Mouse (Mus musculus): Measurements from ENCODE around the gene Ube2o. TPM values are rescaled to one million over a fixed set of nuclear protein-coding genes. Genes with fewer than 3 reads are reported as not detected.

Gene Ube2o
- polyA plus RNA-seq, 1 experiment from 2014 or later = 21.7 TPM

- Histone ChIP-seq H3K4me1 (replicated peaks) (peaks cover 77% of the 10 kb centered on the region), H3K9me3 (no peaks in the 10 kb centered on the region), H3K36me3 (no peaks in the 10 kb centered on the region), H3K27me3 (peaks cover 20% of the 10 kb centered on the region), H3K9ac (replicated peaks) (no peak overlapping the region), H3K4me3 (replicated peaks) (no peak overlapping the region), H3K27ac (no peak overlapping the region), H3K4me2 (peak overlapping the region; percentile 24; the same call in 1 of the 2 replicates)
- no peak for ATAC-seq (ENCODE audit: insufficient number of reproducible peaks, insufficient read depth, low FRiP score, low TSS enrichment, low read depth)
- 38% methylated on average over 6 of the region's 6 CpGs for WGBS
These were observed 40.0 kb upstream of the Ube2o start for GRCm38 (mm10) chr11:116621258-116621704.

- Histone ChIP-seq H3K9me3 (no peaks in the 10 kb centered on the region), H3K36me3 (no peaks in the 10 kb centered on the region), H3K4me3 (replicated peaks) (no peak overlapping the region), H3K27me3 (peaks cover 20% of the 10 kb centered on the region), H3K4me1 (replicated peaks) (peaks cover 83% of the 10 kb centered on the region), H3K9ac (replicated peaks) (no peak overlapping the region), H3K27ac (no peak overlapping the region), H3K4me2 (no peak overlapping the region; the same call in 1 of the 2 replicates)
- no peak for ATAC-seq (ENCODE audit: insufficient number of reproducible peaks, insufficient read depth, low FRiP score, low TSS enrichment, low read depth)
- WGBS = 77% methylated on average over 10 of the region's 10 CpGs
These were observed 39.5 kb upstream of the Ube2o start for GRCm38 (mm10) chr11:116620559-116621253.

GRCm38 (mm10) chr11:116620073-116620472 is 38.8 kb upstream of the Ube2o start:
- Histone ChIP-seq H3K27ac (no peak overlapping the region), H3K4me3 (replicated peaks) (no peak overlapping the region), H3K4me1 (replicated peaks) (peaks cover 84% of the 10 kb centered on the region), H3K4me2 (no peak overlapping the region; the same call in 1 of the 2 replicates), H3K36me3 (no peaks in the 10 kb centered on the region), H3K9me3 (no peaks in the 10 kb centered on the region), H3K27me3 (peaks cover 20% of the 10 kb centered on the region), H3K9ac (replicated peaks) (no peak overlapping the region)
- WGBS = 40% methylated on average over 9 of the region's 9 CpGs
- no peak for ATAC-seq (ENCODE audit: insufficient number of reproducible peaks, insufficient read depth, low FRiP score, low TSS enrichment, low read depth)

GRCm38 (mm10) chr11:116619561-116619960 is 38.3 kb upstream of the Ube2o start:
- WGBS = 52% methylated on average over 8 of the region's 8 CpGs
- ATAC-seq (ENCODE audit: insufficient number of reproducible peaks, insufficient read depth, low FRiP score, low TSS enrichment, low read depth) = no peak

GRCm38 (mm10) chr11:116619156-116619555 is 37.9 kb upstream of the Ube2o start:
- 52% methylated on average over 7 of the region's 7 CpGs for WGBS
- peaks cover 78% of the 10 kb centered on the region for H3K4me1 ChIP-seq (replicated peaks)
- peaks cover 20% of the 10 kb centered on the region for H3K27me3 ChIP-seq
- no peaks in the 10 kb centered on the region for H3K36me3 ChIP-seq
- no peak overlapping the region for H3K4me3 ChIP-seq (replicated peaks)
- H3K27ac ChIP-seq = no peak overlapping the region
- no peaks in the 10 kb centered on the region for H3K9me3 ChIP-seq
- 0 out of 2 replicates have a peak overlapping the region, but pooled peaks have one; percentile 3 for H3K4me2 ChIP-seq
- ATAC-seq (ENCODE audit: insufficient number of reproducible peaks, insufficient read depth, low FRiP score, low TSS enrichment, low read depth) = no peak
- H3K9ac ChIP-seq (replicated peaks) = no peak overlapping the region

More at GRCm38 (mm10) chr11:116619561-116619960, 38.3 kb upstream of the Ube2o start:
- Histone ChIP-seq H3K36me3 (no peaks in the 10 kb centered on the region), H3K4me2 (0 out of 2 replicates have a peak overlapping the region, but pooled peaks have one; percentile 3), H3K4me3 (replicated peaks) (no peak overlapping the region), H3K27me3 (peaks cover 20% of the 10 kb centered on the region), H3K27ac (no peak overlapping the region), H3K9ac (replicated peaks) (no peak overlapping the region), H3K4me1 (replicated peaks) (peaks cover 82% of the 10 kb centered on the region), H3K9me3 (no peaks in the 10 kb centered on the region)

GRCm38 (mm10) chr11:116618666-116619065 is 37.4 kb upstream of the Ube2o start:
- peaks cover 15% of the 10 kb centered on the region for H3K27me3 ChIP-seq
- ATAC-seq (ENCODE audit: insufficient number of reproducible peaks, insufficient read depth, low FRiP score, low TSS enrichment, low read depth) = no peak
- H3K4me3 ChIP-seq (replicated peaks) = no peak overlapping the region
- no peaks in the 10 kb centered on the region for H3K36me3 ChIP-seq
- H3K4me1 ChIP-seq (replicated peaks) = peaks cover 77% of the 10 kb centered on the region
- no peak overlapping the region for H3K27ac ChIP-seq
- no peak overlapping the region for H3K4me2 ChIP-seq
- no peak overlapping the region for H3K9ac ChIP-seq (replicated peaks)
- no peaks in the 10 kb centered on the region for H3K9me3 ChIP-seq
- WGBS = 88% methylated on average over 7 of the region's 7 CpGs

- H3K9ac ChIP-seq (replicated peaks) = no peak overlapping the region
- 0 out of 2 replicates have a peak, but pooled peaks cover 5% of the 10 kb centered on the region for H3K27me3 ChIP-seq
- H3K4me2 ChIP-seq = no peak overlapping the region
- H3K4me3 ChIP-seq (replicated peaks) = no peak overlapping the region
- WGBS = 90% methylated on average over 7 of the region's 7 CpGs
- 0 out of 2 replicates have a peak overlapping the region, but pooled peaks have one; percentile 2 for H3K27ac ChIP-seq
- no peaks in the 10 kb centered on the region for H3K9me3 ChIP-seq
- peaks cover 67% of the 10 kb centered on the region for H3K4me1 ChIP-seq (replicated peaks)
- ATAC-seq (ENCODE audit: insufficient number of reproducible peaks, insufficient read depth, low FRiP score, low TSS enrichment, low read depth) = no peak
- H3K36me3 ChIP-seq = no peaks in the 10 kb centered on the region
These were observed 36.4 kb upstream of the Ube2o start for GRCm38 (mm10) chr11:116617641-116618040.

- Histone ChIP-seq H3K36me3 (no peaks in the 10 kb centered on the region), H3K27me3 (0 out of 2 replicates have a peak, but pooled peaks cover 5% of the 10 kb centered on the region), H3K4me2 (no peak overlapping the region), H3K9ac (replicated peaks) (no peak overlapping the region), H3K4me3 (replicated peaks) (no peak overlapping the region), H3K9me3 (no peaks in the 10 kb centered on the region), H3K27ac (no peak overlapping the region), H3K4me1 (replicated peaks) (peaks cover 57% of the 10 kb centered on the region)
- ATAC-seq (ENCODE audit: insufficient number of reproducible peaks, insufficient read depth, low FRiP score, low TSS enrichment, low read depth) = no peak
- 60% methylated on average over 10 of the region's 10 CpGs for WGBS
These were observed 35.3 kb upstream of the Ube2o start for GRCm38 (mm10) chr11:116616438-116617118.

GRCm38 (mm10) chr11:116615735-116616437 is 34.6 kb upstream of the Ube2o start:
- 58% methylated on average over 15 of the region's 15 CpGs for WGBS
- Histone ChIP-seq H3K36me3 (no peaks in the 10 kb centered on the region), H3K4me2 (no peak overlapping the region), H3K9ac (replicated peaks) (no peak overlapping the region), H3K9me3 (no peaks in the 10 kb centered on the region), H3K4me1 (replicated peaks) (peaks cover 50% of the 10 kb centered on the region), H3K27ac (0 out of 2 replicates have a peak overlapping the region, but pooled peaks have one; percentile 17), H3K4me3 (replicated peaks) (no peak overlapping the region), H3K27me3 (0 out of 2 replicates have a peak, but pooled peaks cover 5% of the 10 kb centered on the region)
- ATAC-seq (ENCODE audit: insufficient number of reproducible peaks, insufficient read depth, low FRiP score, low TSS enrichment, low read depth) = no peak

- H3K27me3 ChIP-seq = 0 out of 2 replicates have a peak, but pooled peaks cover 5% of the 10 kb centered on the region
- H3K4me2 ChIP-seq = no peak overlapping the region
- H3K4me1 ChIP-seq (replicated peaks) = peaks cover 25% of the 10 kb centered on the region
- 94% methylated on average over 6 of the region's 6 CpGs for WGBS
- no peak overlapping the region for H3K9ac ChIP-seq (replicated peaks)
- no peak for ATAC-seq (ENCODE audit: insufficient number of reproducible peaks, insufficient read depth, low FRiP score, low TSS enrichment, low read depth)
- H3K4me3 ChIP-seq (replicated peaks) = no peak overlapping the region
- H3K27ac ChIP-seq = no peak overlapping the region
- no peaks in the 10 kb centered on the region for H3K36me3 ChIP-seq
- H3K9me3 ChIP-seq = no peaks in the 10 kb centered on the region
These were observed 32.0 kb upstream of the Ube2o start for GRCm38 (mm10) chr11:116613234-116613633.

- Histone ChIP-seq H3K27ac (no peak overlapping the region), H3K9me3 (no peaks in the 10 kb centered on the region), H3K27me3 (no peaks in the 10 kb centered on the region), H3K9ac (replicated peaks) (no peak overlapping the region), H3K36me3 (no peaks in the 10 kb centered on the region), H3K4me1 (replicated peaks) (peaks cover 19% of the 10 kb centered on the region), H3K4me2 (no peak overlapping the region), H3K4me3 (replicated peaks) (no peak overlapping the region)
- no peak for ATAC-seq (ENCODE audit: insufficient number of reproducible peaks, insufficient read depth, low FRiP score, low TSS enrichment, low read depth)
- 91% methylated on average over 1 of the region's 1 CpGs for WGBS
These were observed 31.3 kb upstream of the Ube2o start for GRCm38 (mm10) chr11:116612554-116612953.

Measured in limb, embryonic 12.5 days (tissue).